Mouse (Mus musculus): Measurements from ENCODE around the gene Gimap3. TPM values are rescaled to one million over a fixed set of nuclear protein-coding genes. Genes with fewer than 3 reads are reported as not detected.

Gene Gimap3
- polyA plus RNA-seq, 1 experiment from 2014 or later: 0.08 TPM

- DNase-seq (ENCODE audit: low spot score) (no peak), ATAC-seq (replicated peaks; ENCODE audit: low FRiP score) (no peak; the same call in 1 of the 2 replicates)
- Histone ChIP-seq H3K4me3 (ENCODE audit: low read depth, low read length) (no peak overlapping the region), H3K36me3 (ENCODE audit: control insufficient read depth, insufficient read depth, low read length) (no peaks in the 10 kb centered on the region), H3K27ac (ENCODE audit: low read depth, low read length) (no peak overlapping the region), H3K9ac (ENCODE audit: low read depth, low read length) (no peak overlapping the region), H3K27me3 (replicated peaks; ENCODE audit: control insufficient read depth, insufficient read depth, low read length) (no peaks in the 10 kb centered on the region), H3K9me3 (ENCODE audit: control insufficient read depth, low read length) (no peaks in the 10 kb centered on the region), H3K4me1 (replicated peaks; ENCODE audit: control insufficient read depth, insufficient read depth, low read length) (peaks cover 11% of the 10 kb centered on the region), H3K4me2 (0 out of 2 replicates have a peak overlapping the region, but pooled peaks have one; percentile 20)
- WGBS: 33% methylated on average over 7 of the region's 7 CpGs
Observed at GRCm38 (mm10) chr6:48747091-48747966, 23.3 kb downstream of the Gimap3 start.

- Histone ChIP-seq H3K4me2 (peak within 1 kb of the TSS; percentile 47), H3K36me3 (ENCODE audit: control insufficient read depth, insufficient read depth, low read length) (no peaks in the 10 kb centered on the region), H3K4me3 (ENCODE audit: low read depth, low read length) (0 out of 2 replicates have a peak within 1 kb of the TSS, but pooled peaks have one; percentile 12), H3K27ac (ENCODE audit: low read depth, low read length) (peak within 1 kb of the TSS; percentile 19), H3K4me1 (replicated peaks; ENCODE audit: control insufficient read depth, insufficient read depth, low read length) (peaks cover 13% of the 10 kb centered on the region), H3K9ac (ENCODE audit: low read depth, low read length) (no peak within 1 kb of the TSS), H3K9me3 (ENCODE audit: control insufficient read depth, low read length) (no peaks in the 10 kb centered on the region), H3K27me3 (replicated peaks; ENCODE audit: control insufficient read depth, insufficient read depth, low read length) (no peaks in the 10 kb centered on the region)
- whole genome bisulfite sequencing: 27% methylated on average over 16 of the region's 16 CpGs
- DNase-seq (ENCODE audit: low spot score) (peak; percentile 47), ATAC-seq (replicated peaks; ENCODE audit: low FRiP score) (no peak)
Observed at GRCm38 (mm10) chr6:48745959-48746889, 24.4 kb downstream of the Gimap3 start, which contains the start of gene Gimap5. Gimap5 (plus strand) TSS chr6:48746197.

DNA sequence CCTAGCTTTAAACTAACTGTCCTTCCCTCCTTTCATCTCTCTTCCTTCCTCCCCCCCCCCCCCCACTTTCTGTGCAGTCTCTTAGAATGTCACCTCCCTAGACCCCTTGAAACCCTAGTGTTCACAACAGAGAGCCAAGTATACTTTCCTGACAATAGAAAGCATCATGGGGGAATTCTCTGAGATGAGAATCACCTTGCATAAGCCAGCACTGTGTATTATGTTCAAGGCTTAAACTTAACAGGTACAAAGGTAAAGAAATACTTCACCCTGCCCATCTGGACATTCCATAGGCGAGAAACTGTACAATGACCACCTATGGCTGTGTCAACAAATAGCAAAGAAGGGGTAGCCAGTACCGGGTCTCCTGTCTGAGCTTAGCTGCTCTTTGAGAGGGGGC lies 25.2 kb downstream of the Gimap3 start:
- no peaks in the 10 kb centered on the region for H3K9me3 ChIP-seq (ENCODE audit: control insufficient read depth, low read length)
- WGBS: 60% methylated on average over 2 of the region's 2 CpGs
- peaks cover 16% of the 10 kb centered on the region for H3K4me1 ChIP-seq (replicated peaks; ENCODE audit: control insufficient read depth, insufficient read depth, low read length)
- no peak overlapping the region for H3K4me3 ChIP-seq (ENCODE audit: low read depth, low read length)
- no peak for DNase-seq (ENCODE audit: low spot score)
- H3K27ac ChIP-seq (ENCODE audit: low read depth, low read length): 0 out of 2 replicates have a peak overlapping the region, but pooled peaks have one; percentile 19
- H3K27me3 ChIP-seq (replicated peaks; ENCODE audit: control insufficient read depth, insufficient read depth, low read length): no peaks in the 10 kb centered on the region
- no peak for ATAC-seq (replicated peaks; ENCODE audit: low FRiP score)
- no peaks in the 10 kb centered on the region for H3K36me3 ChIP-seq (ENCODE audit: control insufficient read depth, insufficient read depth, low read length)
- H3K9ac ChIP-seq (ENCODE audit: low read depth, low read length): no peak overlapping the region
- peak overlapping the region; percentile 47 for H3K4me2 ChIP-seq

- Histone ChIP-seq H3K27ac (ENCODE audit: low read depth, low read length) (peak overlapping the region; percentile 44; the same call in 1 of the 2 replicates), H3K9me3 (ENCODE audit: control insufficient read depth, low read length) (no peaks in the 10 kb centered on the region), H3K36me3 (ENCODE audit: control insufficient read depth, insufficient read depth, low read length) (no peaks in the 10 kb centered on the region), H3K9ac (ENCODE audit: low read depth, low read length) (peak overlapping the region; percentile 50), H3K4me1 (replicated peaks; ENCODE audit: control insufficient read depth, insufficient read depth, low read length) (peaks cover 17% of the 10 kb centered on the region), H3K4me2 (peak overlapping the region; percentile 65), H3K27me3 (replicated peaks; ENCODE audit: control insufficient read depth, insufficient read depth, low read length) (no peaks in the 10 kb centered on the region), H3K4me3 (ENCODE audit: low read depth, low read length) (peak overlapping the region; percentile 43)
- peak; percentile 43 for DNase-seq (ENCODE audit: low spot score)
- WGBS: 25% methylated on average over 52 of the region's 52 CpGs
- ATAC-seq (replicated peaks; ENCODE audit: low FRiP score): peak; percentile 48; the same call in 1 of the 2 replicates
Observed at GRCm38 (mm10) chr6:48742422-48743351, 28.0 kb downstream of the Gimap3 start.

- DNase-seq (ENCODE audit: low spot score): no peak
- Histone ChIP-seq H3K9me3 (ENCODE audit: control insufficient read depth, low read length) (no peaks in the 10 kb centered on the region), H3K4me1 (replicated peaks; ENCODE audit: control insufficient read depth, insufficient read depth, low read length) (peaks cover 12% of the 10 kb centered on the region; the same call in 1 of the 2 replicates), H3K4me3 (ENCODE audit: low read depth, low read length) (no peak overlapping the region), H3K36me3 (ENCODE audit: control insufficient read depth, insufficient read depth, low read length) (no peaks in the 10 kb centered on the region), H3K27ac (ENCODE audit: low read depth, low read length) (peak overlapping the region; percentile 44; the same call in 1 of the 2 replicates), H3K27me3 (replicated peaks; ENCODE audit: control insufficient read depth, insufficient read depth, low read length) (no peaks in the 10 kb centered on the region), H3K4me2 (peak overlapping the region; percentile 65), H3K9ac (ENCODE audit: low read depth, low read length) (0 out of 2 replicates have a peak overlapping the region, but pooled peaks have one; percentile 2)
- 27% methylated on average over 9 of the region's 9 CpGs for WGBS
- ATAC-seq (replicated peaks; ENCODE audit: low FRiP score): no peak; the same call in 1 of the 2 replicates
Observed at GRCm38 (mm10) chr6:48741711-48742206, 28.9 kb downstream of the Gimap3 start.

GRCm38 (mm10) chr6:48741273-48741672 lies 29.4 kb downstream of the Gimap3 start:
- ATAC-seq (replicated peaks; ENCODE audit: low FRiP score) (0 out of 2 replicates have a peak, but pooled peaks have one; percentile 18), DNase-seq (ENCODE audit: low spot score) (no peak)
- H3K4me1 ChIP-seq (replicated peaks; ENCODE audit: control insufficient read depth, insufficient read depth, low read length): peaks cover 10% of the 10 kb centered on the region; the same call in 1 of the 2 replicates
- WGBS: 26% methylated on average over 3 of the region's 3 CpGs
- peak overlapping the region; percentile 29 for H3K4me2 ChIP-seq
- no peaks in the 10 kb centered on the region for H3K36me3 ChIP-seq (ENCODE audit: control insufficient read depth, insufficient read depth, low read length)
- no peaks in the 10 kb centered on the region for H3K9me3 ChIP-seq (ENCODE audit: control insufficient read depth, low read length)
- H3K27ac ChIP-seq (ENCODE audit: low read depth, low read length): peak overlapping the region; percentile 44; the same call in 1 of the 2 replicates
- no peak overlapping the region for H3K9ac ChIP-seq (ENCODE audit: low read depth, low read length)
- H3K4me3 ChIP-seq (ENCODE audit: low read depth, low read length): no peak overlapping the region
- no peaks in the 10 kb centered on the region for H3K27me3 ChIP-seq (replicated peaks; ENCODE audit: control insufficient read depth, insufficient read depth, low read length)

- 0 out of 2 replicates have a peak overlapping the region, but pooled peaks have one; percentile 10 for H3K4me3 ChIP-seq (ENCODE audit: low read depth, low read length)
- H3K9ac ChIP-seq (ENCODE audit: low read depth, low read length): no peak overlapping the region
- WGBS: 45% methylated on average over 3 of the region's 3 CpGs
- 0 out of 2 replicates have a peak overlapping the region, but pooled peaks have one; percentile 27 for H3K27ac ChIP-seq (ENCODE audit: low read depth, low read length)
- H3K36me3 ChIP-seq (ENCODE audit: control insufficient read depth, insufficient read depth, low read length): no peaks in the 10 kb centered on the region
- peak overlapping the region; percentile 43 for H3K4me2 ChIP-seq
- no peak for DNase-seq (ENCODE audit: low spot score)
- no peaks in the 10 kb centered on the region for H3K27me3 ChIP-seq (replicated peaks; ENCODE audit: control insufficient read depth, insufficient read depth, low read length)
- no peak for ATAC-seq (replicated peaks; ENCODE audit: low FRiP score)
- H3K4me1 ChIP-seq (replicated peaks; ENCODE audit: control insufficient read depth, insufficient read depth, low read length): peaks cover 10% of the 10 kb centered on the region; the same call in 1 of the 2 replicates
- H3K9me3 ChIP-seq (ENCODE audit: control insufficient read depth, low read length): no peaks in the 10 kb centered on the region
Observed at GRCm38 (mm10) chr6:48740501-48741169, 30.0 kb downstream of the Gimap3 start.

Measured in liver, embryonic 11.5 days (tissue).